Mouse (Mus musculus) thymus, postnatal 36 days (tissue): Measurements from ENCODE around the gene Mfsd6.

Experiments used
- DNase-seq, 2 experiments: peaks; one replicate each; pipeline ENCODE4 v3.0.0; 2022; ENCODE audit warnings: mixed read lengths in 2 of 2

Mfsd6 gene

DNA sequence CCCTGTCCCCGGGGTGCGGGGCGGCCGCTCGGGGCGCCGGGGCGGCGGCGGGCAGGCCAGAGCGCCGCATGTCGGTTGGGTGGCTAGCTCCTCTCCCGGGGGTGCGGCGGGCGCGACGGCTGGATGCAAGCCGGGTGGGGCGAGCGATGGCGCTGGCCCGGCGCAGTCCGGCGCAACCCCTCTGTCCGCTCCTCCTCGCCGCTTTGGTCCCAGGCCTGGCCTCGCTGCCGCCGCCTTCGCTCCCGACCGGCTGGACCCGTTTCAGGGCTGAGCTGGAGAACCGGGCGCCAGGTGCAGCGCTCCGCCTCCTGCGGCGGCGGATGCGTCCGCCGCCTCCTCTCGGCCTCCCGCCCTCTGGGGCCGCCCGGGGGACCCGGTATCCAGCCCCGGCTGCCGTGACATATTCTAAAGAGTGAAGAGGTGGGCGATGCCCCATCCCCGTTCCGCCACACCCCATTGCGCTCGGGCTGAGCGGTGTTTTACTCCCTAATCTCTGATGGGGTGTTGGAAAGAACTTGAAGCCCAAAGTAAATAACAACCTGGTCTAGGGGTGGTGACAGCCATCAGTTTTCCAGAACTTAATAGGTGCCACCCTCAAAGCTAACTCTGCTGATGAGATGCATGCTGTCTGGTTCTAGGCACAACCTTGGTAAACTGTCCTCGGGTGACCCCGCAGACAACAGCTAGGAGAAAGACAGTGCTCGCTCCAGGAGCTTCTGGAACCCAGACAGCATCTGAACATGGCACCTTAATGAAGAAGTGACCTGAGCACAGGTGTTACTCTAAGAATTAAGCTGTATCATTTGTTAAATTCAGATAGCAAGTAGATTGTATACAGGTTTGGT is at the start of gene Mfsd6:
Gene Mfsd6 (minus strand): TSS at position 407 of the 845 bp plus-strand sequence.
- peak; percentile 68 to 76 for DNase-seq

DNA sequence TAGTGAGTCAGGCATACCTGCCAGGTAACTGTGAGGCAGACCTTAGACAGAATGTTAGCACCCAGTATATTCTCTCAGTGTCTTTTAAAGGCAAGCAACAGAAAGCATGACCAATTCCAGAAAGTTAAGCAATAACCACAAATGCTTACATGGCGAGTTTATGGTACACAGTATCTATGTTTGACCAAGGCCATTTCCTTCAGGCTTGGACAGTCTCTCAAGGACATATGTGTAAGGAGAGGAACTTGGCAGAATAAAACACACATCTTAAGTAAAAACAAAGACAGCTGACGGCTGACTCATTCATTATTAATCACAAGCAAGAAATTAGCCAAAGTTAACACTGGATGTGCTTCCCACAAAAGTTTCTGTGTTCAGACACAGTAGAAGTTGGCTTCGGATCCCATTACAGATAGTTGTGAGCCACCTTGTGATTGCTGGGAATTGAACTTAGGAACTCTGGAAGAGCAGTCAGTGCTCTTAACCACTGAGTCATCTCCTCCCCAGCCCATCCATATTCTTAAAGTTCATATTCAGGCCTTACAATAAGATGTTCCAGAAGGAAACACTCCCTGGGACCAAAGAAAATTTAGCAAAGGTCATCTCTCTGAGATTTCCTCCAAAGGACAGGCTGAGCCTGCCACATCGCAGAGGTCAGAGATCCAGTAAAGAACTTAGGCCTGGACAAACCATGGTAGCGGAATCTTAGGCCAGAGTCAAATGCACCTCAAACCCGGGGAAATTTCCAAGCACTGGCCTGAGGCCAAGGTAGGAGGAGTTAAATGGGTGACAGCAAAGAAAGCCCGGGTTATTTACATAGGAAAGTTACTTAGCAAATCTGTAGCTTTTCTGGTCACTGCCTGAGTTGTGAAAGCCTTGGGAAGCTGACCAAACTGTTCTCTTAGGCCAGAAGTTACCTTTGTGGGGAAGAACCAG is 38.2 kb upstream of the Mfsd6 start:
- DNase-seq = no peak

- peak; percentile 13 to 36 for DNase-seq
Observed at GRCm38 (mm10) chr1:52763894-52764809, 36.9 kb upstream of the Mfsd6 start.

GRCm38 (mm10) chr1:52758174-52758573 is 30.9 kb upstream of the Mfsd6 start:
- no peak for DNase-seq

DNA sequence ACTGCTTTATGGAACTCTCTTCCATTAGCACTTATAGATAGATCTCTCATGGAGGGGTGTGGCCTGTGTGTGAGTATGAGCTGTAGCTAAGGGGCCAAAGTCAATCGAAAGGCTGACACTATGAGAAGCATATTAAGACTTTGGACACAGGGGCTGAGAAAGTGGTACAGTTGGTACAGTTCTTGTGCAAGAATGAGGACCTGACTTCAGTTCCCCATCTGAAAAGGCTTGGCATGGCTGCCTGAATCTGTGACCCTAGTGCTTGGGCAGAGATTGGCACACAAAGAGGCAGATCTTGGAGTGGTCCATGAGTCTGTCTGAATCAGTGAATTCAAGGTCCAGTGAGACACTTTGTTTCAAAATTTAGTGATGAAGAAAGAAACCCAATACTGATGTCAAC is 27.1 kb upstream of the Mfsd6 start:
- DNase-seq = no peak

DNA sequence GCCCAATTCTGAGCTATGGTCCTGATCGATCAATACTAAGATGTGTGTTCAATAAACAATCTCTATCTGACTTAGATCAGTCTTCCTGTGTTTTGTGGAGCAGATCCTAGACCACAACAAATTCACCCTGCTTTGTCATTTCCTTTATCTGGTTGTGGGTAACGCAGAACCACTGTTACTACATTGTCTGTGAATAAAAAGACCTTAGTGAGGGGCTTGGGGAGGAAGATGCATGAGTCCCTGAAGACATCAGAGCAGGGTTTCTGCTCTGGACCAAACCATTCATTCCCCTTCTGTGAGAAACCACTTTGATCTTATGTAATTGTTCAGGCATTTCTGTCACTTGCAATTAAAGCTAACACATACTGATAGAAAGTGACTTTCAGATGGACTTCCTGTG is 26.6 kb upstream of the Mfsd6 start:
- no peak for DNase-seq

- DNase-seq = no peak
Observed at GRCm38 (mm10) chr1:52752706-52753105, 25.4 kb upstream of the Mfsd6 start.

GRCm38 (mm10) chr1:52751634-52752033 is 24.4 kb upstream of the Mfsd6 start:
- DNase-seq = no peak

DNA sequence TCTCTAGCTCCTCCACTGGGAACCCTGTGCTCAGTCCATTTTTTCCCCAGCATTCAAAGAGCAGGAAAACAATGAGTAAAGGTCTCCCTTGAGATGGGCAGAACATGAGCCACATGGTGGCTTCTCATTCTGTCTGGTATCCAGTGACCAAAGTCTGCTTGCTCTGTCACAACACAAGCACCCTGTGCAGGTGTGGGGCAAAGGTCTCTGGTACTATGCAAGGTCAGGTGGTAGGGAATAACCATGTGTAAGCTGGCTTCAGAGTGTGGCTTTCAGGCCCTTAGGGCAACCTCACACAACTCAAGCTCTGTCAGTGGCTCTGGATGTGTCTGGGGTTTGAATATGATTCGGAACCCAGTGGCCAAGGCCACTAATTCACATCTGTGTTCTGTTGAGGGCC is 22.7 kb upstream of the Mfsd6 start:
- no peak for DNase-seq

DNA sequence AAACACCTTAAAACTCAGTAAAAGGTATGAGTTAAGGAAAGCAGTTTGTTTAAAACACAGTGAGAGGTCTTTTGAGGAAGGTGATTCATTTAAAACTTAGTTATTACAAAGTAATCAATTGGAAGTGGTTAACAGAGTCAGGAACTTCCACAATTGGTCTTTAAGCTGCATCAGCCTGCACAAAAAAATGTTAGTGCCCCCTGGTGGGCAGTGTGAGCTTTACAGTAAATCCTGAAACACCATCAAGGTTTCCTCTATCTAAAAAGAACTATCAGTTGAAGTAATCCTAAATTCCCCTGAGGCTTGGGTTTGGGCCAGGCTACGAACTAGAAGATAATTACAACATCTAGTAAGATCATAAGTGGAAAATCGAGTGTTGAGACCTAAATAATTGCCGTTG is 21.0 kb upstream of the Mfsd6 start:
- peak; percentile 57 to 69 for DNase-seq

DNA sequence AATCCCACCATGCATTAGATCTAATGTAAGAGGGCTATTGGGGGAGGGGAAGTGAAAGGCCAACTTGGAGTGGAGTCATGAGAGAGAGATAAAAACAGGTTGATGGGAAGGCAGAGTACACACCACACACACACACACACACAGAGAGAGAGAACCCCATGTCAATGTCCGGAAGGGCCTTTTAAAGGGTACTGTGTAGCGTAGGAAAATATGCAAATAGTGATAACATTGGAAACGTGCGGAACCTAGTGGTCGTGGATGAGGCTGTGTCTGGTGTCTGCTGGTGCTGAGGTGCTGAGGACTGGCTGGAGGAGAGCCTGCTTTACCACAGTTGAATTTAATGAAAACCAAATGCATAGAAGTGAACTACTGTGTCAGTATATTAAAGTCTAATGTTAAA is 15.3 kb upstream of the Mfsd6 start:
- DNase-seq = no peak

GRCm38 (mm10) chr1:52734208-52734607 is 6.9 kb upstream of the Mfsd6 start:
- DNase-seq = no peak

- DNase-seq = no peak
Observed at GRCm38 (mm10) chr1:52730258-52730657, 3.0 kb upstream of the Mfsd6 start.

GRCm38 (mm10) chr1:52728857-52729489 is 1.7 kb upstream of the Mfsd6 start:
- no peak for DNase-seq

DNA sequence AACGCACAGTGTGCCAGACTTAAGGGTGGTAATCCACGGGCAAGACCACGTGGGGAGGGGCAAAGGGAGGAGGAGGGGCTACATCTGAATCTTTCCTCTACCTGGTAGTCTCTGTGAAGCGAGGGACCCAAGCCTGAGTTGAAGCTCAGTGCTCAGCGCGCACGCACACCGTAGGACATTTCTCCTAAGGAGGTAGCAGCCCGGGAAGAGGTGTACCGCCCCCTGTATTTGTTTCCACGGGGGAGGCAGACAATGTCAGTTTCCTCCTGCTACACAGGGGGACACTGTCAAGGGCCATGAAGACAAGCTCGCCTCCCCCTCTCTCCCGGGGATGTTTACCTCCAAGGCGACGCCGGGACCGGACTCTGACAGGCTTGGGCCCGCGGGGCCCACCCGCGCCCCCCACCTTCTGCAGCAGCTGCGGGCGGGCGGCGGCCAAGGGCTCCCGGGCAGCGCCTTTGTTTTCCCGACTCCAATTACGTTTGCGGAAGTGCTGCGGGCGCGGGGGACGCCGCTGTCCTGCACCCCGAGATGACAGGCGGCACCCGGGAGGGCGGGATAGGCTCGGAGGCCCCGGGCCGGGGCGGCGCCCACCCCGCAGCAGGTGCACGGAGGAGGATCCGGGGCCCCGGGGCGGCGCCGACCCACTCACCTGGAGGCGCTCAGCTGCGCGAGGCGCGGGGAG is 749 bp downstream of the Mfsd6 start:
- peak; percentile 73 to 79 for DNase-seq

DNA sequence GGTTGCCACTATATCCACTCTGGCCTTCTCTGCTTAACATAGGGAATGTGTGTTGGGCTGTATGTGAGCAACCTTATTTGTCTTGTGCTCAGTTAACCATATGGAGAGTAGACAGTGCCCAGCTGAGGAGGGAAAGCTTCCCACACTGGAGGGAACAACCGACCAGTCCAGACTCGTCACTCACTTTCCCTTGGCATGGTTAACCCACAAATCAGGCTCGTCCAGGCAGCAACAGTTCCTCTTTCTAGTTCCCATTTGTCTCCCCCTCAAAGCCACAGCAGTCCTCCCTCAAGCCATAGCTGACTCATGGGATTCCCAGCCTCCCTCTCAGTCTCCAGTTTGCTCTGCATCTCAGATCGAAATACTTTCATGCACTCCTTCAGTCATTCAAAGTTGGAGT is 4.7 kb downstream of the Mfsd6 start:
- DNase-seq = no peak

DNA sequence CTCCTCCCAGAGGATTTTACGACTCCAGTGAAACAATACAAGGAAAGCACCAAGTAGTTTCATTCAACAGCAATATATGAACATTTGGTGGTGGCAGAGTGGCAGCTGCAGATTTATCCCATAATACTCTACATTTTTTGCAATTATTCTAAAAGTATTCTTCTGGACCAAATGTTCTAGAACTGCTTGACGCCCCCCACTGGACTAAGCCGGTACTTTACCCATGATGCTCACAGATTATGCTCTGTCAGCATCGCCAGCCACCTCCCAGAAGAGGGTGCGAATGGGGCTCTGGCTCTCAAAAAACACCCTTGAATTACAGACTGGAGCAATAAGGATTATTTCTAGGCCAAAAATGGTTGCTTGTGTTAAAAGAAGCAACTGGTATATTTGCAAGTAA is 8.2 kb downstream of the Mfsd6 start:
- peak in 1 of 2 experiments; percentile 14 for DNase-seq

- no peak for DNase-seq
Observed at GRCm38 (mm10) chr1:52718068-52718748, 9.1 kb downstream of the Mfsd6 start.

- no peak for DNase-seq
Observed at GRCm38 (mm10) chr1:52714451-52714850, 12.8 kb downstream of the Mfsd6 start.

DNA sequence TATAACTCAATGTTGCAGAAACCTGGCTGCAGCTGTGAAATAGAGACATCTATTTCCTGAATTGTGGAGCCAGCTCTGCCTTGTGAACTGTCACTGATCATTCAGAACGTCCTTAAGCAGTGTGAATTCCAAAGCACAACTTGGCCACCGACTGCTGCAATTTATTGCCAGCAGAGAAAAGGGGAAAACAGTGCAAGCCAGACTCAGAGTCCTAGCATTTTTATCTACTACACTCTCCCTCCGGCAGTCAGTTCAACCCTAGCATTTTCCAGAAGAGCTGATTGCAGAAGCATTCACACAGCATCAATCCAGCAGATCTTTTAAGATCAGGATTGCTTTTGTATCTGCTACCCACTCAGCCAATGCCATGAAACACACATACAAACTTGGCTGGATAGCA is 13.2 kb downstream of the Mfsd6 start:
- DNase-seq = no peak

DNA sequence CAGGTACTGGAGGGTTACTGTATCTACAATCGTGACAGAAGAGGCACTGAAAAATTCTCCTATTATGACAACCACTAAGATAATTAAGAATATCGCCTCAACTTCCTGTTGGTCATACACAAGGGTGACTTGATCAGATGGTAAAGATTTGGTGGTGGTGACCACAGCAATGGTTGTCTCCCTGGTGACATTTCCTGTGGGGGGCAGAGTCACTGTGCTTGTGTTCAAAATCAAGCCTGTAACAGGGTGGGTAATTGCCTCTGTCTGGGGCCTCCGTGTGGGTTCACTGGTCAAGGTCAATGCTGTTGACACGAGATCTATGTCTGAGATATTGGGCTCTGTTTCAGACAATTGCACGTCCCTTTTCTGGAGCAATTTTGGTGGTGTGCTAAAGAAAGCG is 18.5 kb downstream of the Mfsd6 start:
- no peak for DNase-seq
